Mouse (Mus musculus): ENCODE results near the gene Zfp579.

Zfp579 gene

GRCm38 (mm10) chr7:4957361-4957760, 38.6 kb downstream of the Zfp579 start:
- no peak for DNase-seq (ENCODE audit: low spot score)

DNA sequence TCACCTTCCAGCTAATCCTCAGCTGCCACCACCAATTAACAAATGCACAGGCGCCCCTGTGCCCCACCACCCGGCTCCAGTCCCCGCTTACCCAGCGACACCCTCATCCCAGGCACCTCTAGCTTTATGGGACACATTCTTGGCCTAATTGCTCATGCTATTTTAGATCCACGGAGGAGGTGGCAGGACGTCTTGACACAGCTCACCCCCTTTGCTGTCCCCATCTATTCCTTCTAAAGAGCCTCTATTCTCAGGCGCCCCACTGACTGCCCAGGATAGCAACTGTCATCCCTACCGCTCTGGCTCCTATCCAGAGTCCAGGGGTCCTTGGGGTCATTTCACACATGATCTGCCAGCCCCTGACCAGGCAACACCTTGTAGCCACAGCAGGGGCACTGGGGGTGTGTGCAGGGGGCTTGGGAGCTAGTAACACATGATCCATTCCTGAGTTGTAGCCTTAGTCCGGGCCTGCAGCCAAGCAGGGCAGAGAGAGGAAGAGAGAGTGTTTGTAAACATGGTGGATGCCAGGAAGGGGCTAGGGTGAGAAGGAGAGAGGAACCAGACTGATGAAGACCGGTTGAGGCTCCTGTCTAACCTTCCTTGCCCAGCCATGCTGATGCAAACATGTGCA, 42.0 kb downstream of the Zfp579 start:
- DNase-seq (ENCODE audit: low spot score), result no peak

DNA sequence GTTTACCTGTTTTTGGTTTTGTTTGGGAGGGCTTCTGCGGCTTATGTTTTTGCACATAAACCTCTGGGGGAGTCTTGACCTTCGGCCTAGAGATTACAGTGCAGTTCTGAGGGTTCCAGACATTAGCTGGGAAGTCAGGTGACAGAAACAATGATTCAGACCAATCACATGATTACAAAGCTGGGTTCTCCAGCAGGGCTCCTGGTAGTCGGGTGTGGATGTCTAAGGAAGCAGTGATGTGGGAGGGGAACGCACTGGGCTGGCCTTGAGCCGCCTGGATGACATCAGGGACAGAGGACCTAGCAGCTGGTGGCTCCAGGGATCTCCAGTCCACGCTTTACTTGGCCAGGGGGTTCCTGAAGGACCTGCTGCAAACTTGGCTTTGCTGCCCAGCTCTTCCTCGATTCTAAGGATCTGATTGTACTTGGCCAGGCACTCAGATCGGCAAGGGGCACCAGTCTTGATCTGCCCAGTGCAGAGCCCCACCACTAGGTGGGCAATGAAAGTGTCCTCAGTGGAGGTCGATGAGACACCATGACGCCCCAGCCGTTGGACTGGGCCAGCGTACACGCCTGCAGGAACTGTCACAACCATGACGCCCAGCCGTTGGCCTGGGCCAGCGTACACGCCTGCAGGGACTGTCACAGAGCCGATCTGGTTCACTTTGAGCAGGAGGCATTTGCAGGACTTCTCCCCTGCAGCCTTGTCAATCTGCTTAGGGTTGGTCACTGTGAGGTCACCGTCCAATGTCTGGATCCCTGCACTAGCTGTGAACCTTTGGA, 45.2 kb downstream of the Zfp579 start:
- DNase-seq (ENCODE audit: low spot score), result peak; percentile 31

DNA sequence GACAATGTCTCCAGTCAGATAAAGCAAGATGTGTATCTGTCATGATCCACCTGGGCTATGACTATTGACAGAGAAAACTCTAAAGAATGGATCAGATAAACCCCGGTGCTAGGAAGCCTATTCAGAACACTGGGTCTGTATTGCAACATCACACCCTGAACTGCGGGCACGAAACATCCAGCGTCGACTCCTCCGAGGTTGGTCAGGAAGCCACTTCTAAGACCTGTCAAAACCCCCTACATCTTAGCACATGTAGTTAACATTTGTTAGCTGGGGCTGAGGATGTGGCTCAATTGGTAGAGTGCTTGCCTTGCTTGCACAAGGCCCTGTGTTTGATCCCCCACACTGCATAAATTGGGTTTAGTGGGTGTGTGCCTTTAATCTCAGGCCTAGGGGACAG, 47.6 kb downstream of the Zfp579 start:
- DNase-seq (ENCODE audit: low spot score), result no peak

GRCm38 (mm10) chr7:4947855-4948254, 48.1 kb downstream of the Zfp579 start:
- peak; percentile 73 for DNase-seq (ENCODE audit: low spot score)

DNA sequence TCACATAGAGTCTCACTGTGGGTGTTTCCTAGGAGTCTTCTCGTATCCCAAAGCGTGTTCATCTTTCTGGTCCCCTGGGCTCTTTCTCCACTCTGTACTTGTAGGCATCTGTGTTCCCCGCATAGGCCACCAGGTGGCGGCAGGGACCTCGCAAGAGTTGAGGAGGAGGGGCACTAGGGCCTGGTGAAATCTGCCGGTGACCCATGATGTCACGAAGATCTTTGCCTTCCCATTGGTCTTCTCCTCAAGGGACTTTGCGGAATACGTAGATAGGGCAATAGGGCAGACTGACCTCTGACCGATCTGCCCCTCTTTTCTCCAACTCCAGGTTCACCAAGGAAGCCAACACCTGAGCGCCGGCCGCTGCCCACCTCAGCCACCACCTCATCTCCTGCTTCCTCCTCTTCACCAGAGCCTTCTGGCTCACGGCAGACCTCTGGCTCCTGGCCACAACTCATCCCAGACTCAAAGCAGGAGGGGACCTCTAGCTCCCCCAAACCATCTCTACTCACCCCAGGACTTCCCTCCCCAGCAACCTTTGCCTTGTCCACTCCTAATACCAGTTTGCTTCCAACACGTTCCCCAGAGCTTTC, 52.6 kb downstream of the Zfp579 start:
- peak; percentile 88 for DNase-seq (ENCODE audit: low spot score)

DNA sequence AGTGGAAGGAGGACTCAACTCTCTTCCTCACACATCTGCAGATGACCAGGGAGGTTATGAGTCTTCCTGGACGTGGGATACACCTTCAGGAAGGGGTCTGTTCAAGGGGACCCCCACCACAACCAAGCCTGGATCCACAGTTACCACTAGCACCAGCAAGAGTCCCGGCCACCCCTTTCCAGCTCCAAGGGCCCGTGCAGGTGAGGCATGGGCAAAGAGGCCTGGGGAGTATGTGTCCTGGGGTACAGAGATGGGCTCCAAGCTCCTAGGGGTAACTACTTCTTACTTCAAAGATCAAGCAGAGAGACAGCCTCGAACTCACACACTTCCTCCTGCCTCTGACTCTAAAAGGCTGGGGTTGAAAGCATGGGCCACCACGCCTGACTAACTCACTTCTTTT, 53.3 kb downstream of the Zfp579 start:
- no peak for DNase-seq (ENCODE audit: low spot score)

GRCm38 (mm10) chr7:4940068-4940479, 55.9 kb downstream of the Zfp579 start:
- peak; percentile 71 for DNase-seq (ENCODE audit: low spot score)

GRCm38 (mm10) chr7:4938456-4938855, 57.5 kb downstream of the Zfp579 start:
- peak; percentile 68 for DNase-seq (ENCODE audit: low spot score)

DNA sequence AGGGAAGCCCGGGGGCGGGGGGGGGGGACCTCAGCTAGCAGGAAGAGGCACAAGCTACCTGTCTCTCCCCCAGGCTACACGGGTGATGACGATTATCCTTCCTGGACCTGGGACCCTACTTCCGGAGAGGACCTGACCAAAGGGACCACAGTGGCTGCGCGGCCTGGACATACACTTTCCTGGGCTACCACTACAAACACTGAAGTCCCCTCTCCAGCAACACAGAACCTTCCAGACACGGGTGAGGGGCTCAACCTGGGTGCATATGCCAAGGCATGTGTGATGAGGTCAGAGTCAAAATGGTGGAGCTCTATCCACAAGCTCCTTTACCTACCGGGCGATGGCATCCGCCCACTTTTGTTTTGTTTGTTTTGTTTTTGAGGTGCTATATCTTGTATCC, 58.6 kb downstream of the Zfp579 start:
- DNase-seq (ENCODE audit: low spot score), result no peak

GRCm38 (mm10) chr7:4936832-4937231, 59.1 kb downstream of the Zfp579 start:
- no peak for DNase-seq (ENCODE audit: low spot score)

GRCm38 (mm10) chr7:4934160-4934914, 61.6 kb downstream of the Zfp579 start:
- DNase-seq (ENCODE audit: low spot score), result no peak
